Mouse (Mus musculus): Measurements from ENCODE around the gene Rasgef1b. TPM values are rescaled to one million over a fixed set of nuclear protein-coding genes. Genes with fewer than 3 reads are reported as not detected.

Gene Rasgef1b
- polyA plus RNA-seq, 1 experiment, result 1.00 TPM

DNA sequence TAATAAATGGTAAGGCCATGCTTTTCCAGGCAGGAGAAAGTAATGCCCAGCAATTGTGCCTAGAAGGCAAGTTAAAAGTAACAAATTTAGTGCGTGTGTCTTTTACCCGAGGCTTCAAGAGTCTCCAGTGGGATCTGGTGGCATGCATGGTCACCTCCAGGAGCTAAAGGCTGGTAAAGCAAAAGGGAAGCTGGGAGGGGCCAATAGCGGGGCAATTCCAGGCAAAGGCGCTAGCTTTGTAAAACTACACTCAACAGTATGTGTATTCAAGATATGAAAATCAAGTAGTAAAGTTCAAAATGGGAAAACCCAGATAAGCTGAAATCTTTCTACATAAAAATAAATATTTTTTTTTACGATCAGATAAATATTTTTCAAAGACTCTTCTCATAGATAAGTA lies 561.1 kb downstream of the Rasgef1b start:
- 80% methylated on average over 5 of the region's 5 CpGs for WGBS
- Histone ChIP-seq H3K4me1 (ENCODE audit: control insufficient read depth, insufficient read depth, low read length) (no peaks in the 10 kb centered on the region), H3K27ac (ENCODE audit: control insufficient read depth, insufficient read depth, low read depth, low read length, poor library complexity) (no peak overlapping the region), H3K4me3 (replicated peaks; ENCODE audit: control insufficient read depth, low read depth, low read length) (no peak overlapping the region)
- TF ChIP-seq CTCF (IDR thresholded peaks at IDR 0.05; ENCODE audit: control insufficient read depth, insufficient read depth, low read length) (no peak), POLR2A (IDR thresholded peaks at IDR 0.05; ENCODE audit: borderline replicate concordance, control insufficient read depth, low read depth, low read length) (no peak)

Other genes with a start within 250 kb of the Rasgef1b start
- gene Vamp9, start 177.2 kb upstream of the Rasgef1b start, polyA plus RNA-seq (2011; ENCODE audit: insufficient read depth, insufficient read length, low replicate concordance, missing spikeins), result not detected in 2 replicates
- gene Hnrnpd, start 249.9 kb upstream of the Rasgef1b start, polyA plus RNA-seq (2011; ENCODE audit: insufficient read depth, insufficient read length, low replicate concordance, missing spikeins), result 193 and 333 TPM in 2 replicates
- gene 4930524J08Rik, start 250.0 kb upstream of the Rasgef1b start, polyA plus RNA-seq (2011; ENCODE audit: insufficient read depth, insufficient read length, low replicate concordance, missing spikeins), result 2.6 and 5.0 TPM in 2 replicates